Mouse (Mus musculus): ENCODE data around the gene Fcrla.

The Fcrla gene

DNA sequence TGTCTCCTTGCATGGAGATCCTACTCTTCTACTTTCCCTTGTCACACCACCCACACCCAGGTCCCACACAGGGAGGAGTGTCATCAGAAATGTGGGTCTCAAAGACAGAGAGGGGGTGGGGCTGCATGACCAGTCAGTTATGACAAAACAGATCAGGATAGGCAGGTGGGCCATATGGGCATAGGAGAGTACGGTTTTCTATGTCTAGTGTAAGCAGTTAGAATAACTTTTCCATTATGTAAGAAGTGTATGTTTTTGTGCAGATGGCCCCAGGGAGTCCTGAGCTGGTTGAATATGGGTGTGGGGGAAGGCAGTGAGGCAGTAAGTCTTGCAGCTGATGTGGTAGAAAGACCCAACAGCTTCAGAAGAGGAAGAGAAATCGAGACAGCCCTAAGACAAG lies 1.1 kb upstream of the Fcrla start:
- no peak for DNase-seq (ENCODE audit: low read depth)

DNA sequence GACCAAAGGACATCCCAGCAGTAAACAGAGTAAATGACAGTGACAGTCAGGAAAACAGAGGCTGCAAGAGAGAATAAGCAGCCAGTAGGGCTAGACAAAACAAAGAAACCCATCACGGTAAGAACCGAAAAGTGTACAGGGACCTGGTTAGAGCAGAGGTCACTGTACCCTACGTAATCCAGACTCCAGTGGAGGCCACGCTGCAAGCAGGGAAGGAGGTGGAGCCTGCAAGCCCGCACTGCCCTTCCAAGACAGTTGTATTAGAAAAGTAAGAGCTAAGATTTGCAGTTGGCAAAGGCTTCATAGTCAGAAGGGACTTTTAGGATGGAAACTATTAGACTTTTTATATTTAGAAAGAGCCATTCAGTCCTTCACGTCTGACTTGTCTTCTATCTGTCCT lies 442 bp downstream of the Fcrla start:
- DNase-seq (ENCODE audit: low read depth): no peak

DNA sequence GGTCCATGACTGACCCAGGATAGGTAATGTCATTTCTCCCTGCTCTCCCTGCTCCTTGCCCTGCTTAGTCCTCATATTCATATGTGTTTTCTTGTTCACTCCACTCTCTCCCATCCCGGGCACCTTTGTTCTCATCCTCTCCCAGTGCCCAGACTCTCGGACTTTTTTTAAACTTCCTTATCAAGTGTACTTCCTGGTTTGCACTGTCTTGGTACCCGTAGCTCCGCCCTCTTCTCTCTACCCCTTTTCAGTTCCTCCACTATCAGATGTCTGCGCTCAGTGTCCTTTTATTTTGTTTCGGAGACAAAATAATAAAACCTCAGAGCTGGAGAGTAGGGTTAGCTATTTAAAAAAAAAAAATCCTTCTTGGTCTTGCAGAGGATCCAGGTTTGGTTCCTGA lies 2.9 kb downstream of the Fcrla start:
- DNase-seq (ENCODE audit: low read depth): peak; percentile 53

- no peak for DNase-seq (ENCODE audit: low read depth)
These were observed 8.1 kb downstream of the Fcrla start for GRCm38 (mm10) chr1:170919308-170919707.

DNA sequence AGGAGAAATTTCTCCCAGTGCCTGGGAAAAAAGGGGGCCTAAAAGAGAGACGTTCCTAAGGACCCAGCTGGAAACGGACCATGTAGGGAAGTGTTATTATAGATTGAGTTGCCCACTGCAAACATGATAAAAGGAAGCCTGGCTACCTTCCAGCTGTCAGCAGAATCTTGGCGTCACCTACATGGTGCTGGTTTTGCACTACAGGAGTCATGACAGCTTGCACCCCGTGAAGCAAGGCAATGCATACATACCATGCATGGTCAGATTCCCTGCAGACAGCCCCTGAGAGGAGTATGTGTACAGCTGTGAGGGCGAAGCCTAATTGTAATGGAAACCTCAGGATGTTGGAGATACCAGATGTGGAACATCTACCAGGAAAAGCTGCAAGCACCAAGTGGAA lies 11.7 kb downstream of the Fcrla start:
- DNase-seq (ENCODE audit: low read depth): no peak

DNA sequence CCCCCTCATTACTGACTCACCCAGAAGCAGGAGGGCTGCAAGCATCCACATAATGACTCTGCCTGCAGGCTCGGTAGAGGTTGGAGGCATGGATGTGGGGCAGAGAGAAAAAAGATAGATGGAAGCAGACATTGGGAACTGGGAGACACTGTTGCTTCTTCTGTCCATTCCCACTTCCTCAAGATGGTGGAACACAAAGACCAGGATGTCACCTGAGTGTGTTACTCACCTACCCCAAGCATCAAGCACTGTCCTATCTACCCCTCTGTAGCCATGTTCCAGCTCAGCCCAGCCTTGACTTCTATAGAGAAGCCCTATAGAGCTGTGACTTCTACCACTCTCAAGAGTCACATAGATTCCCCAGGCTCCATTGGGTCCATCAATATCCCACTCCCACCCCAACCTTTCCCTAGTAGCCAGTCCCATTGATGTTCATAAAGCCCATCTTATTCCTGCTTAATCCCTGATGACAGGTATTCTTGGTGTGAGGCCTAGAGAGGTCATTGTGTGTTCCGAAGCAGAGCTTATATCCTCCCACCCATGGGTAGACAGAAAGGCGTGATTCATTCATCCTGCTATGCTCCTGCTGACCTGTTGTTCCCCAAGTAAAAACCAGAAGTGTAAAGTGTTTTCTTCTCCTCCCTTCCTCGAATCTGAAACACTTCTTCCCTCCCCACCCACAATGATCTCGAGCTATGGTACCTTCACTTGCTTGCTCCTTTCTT lies 14.3 kb downstream of the Fcrla start, which contains the start of gene Fcrlb:
TSS of gene Fcrlb (minus strand) at position 51 of the 725 bp plus-strand sequence.
- DNase-seq (ENCODE audit: low read depth): no peak

GRCm38 (mm10) chr1:170911907-170912660 lies 15.3 kb downstream of the Fcrla start:
- no peak for DNase-seq (ENCODE audit: low read depth)

- DNase-seq (ENCODE audit: low read depth): no peak
These were observed 19.0 kb downstream of the Fcrla start for GRCm38 (mm10) chr1:170908341-170908740.

DNA sequence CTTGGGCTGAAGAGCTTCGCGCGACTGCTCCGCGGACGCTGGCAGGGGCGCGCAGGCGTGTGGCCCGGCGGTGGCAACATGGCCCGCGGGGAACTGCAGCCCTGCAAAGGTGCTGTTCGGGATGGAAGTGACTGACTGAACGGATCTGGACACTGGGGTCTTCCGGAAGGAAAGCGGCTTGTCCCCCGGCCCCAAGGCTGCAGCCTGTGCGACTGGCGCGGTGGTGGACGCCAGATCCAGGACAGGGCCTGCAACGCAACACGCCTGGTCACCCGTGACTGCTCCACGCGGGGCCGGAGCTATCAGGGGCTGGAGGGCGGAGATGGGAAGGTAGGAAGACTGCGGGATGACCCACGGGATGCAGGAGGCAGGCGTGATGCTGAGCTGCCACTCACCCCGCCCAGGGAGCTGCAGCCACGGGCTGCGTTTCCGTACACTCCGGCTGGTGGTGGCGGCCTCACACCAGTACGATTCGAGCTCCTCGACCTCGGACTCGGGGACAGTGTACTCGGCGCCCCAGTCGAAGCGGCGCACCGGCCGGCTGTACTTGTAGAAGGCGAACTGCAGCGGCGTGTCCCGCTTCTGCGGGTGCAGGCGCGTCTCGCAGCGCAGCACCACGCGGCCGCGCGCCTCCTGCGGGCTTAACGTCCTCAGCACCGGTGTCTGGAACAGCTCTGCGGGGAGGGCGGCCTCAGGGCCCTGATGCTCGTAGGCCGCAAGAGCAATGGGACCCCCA lies 19.8 kb downstream of the Fcrla start:
- no peak for DNase-seq (ENCODE audit: low read depth)

DNA sequence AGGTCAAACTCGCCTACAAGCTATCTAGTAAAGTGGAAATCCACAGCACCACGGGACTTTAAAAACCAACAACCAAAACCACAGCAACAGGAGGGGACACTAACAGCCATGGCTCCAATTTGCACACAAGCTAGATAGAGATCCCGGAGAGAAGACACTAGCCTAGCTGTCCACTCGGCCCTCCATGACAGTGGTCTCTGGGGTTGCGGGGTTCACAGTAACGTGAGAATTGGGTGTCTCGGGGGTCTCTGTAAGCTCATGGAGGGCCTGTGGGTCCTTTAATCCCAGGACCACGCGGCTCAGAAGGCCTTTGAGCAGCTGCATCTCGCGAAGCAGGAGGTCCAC lies 20.3 kb downstream of the Fcrla start:
- DNase-seq (ENCODE audit: low read depth): no peak

- DNase-seq (ENCODE audit: low read depth): no peak
These were observed 23.9 kb downstream of the Fcrla start for GRCm38 (mm10) chr1:170903485-170903884.

- peak; percentile 90 for DNase-seq (ENCODE audit: low read depth)
These were observed 25.7 kb downstream of the Fcrla start for GRCm38 (mm10) chr1:170901536-170902238.

GRCm38 (mm10) chr1:170900799-170901467 lies 26.4 kb downstream of the Fcrla start:
- peak; percentile 77 for DNase-seq (ENCODE audit: low read depth)

GRCm38 (mm10) chr1:170898413-170899075 lies 28.8 kb downstream of the Fcrla start:
- DNase-seq (ENCODE audit: low read depth): no peak

DNA sequence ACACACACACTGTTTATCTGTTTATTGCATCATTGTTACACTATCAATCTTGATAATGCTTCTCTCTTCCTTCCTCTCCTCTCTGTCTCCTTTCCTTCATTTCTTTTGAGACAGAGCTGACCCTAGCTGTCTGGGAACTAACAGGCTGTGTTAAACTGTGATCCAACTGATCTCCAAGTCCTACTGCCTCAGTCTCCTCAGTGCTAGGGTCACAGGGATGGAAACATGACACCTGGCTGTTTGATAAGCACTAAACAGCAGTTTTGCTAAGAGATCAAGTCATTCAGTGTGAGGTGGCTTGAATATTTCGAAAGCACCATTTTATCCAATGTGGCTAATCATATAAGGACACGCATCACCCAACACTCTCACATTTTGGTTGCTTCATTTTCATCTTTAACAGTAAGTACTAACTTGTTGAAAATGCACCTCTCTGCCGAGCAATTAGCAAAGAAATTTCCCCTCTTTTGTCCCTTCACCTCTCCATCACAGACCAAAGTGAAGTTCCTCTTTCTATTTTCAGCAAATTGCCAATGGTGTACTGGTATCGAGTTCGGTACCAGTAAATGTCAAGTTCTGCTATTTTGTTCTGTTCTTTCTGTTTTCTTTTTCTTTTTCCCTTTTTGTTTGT lies 30.6 kb downstream of the Fcrla start:
- no peak for DNase-seq (ENCODE audit: low read depth)

GRCm38 (mm10) chr1:170894603-170895602 lies 32.5 kb downstream of the Fcrla start:
- peak; percentile 64 for DNase-seq (ENCODE audit: low read depth)

DNA sequence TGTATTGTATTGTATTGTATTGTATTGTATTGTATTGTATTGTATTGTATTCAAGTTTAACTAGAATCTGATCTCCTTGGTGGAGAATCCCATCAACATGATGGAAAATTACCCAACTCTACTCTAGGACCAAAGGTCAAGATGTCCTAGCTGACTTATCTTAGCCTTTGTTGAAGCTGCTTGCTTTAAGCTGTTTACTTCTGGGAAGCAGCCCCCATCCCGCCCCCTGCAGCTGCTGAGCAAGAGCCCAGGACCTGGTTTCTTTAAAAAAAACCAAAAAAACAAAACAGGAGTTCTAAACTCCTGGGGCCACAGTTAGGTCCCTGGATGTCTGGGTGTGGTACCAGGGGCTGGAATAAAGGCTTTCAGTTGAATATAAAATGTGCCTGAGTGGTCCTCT lies 35.1 kb downstream of the Fcrla start:
- no peak for DNase-seq (ENCODE audit: low read depth)

DNA sequence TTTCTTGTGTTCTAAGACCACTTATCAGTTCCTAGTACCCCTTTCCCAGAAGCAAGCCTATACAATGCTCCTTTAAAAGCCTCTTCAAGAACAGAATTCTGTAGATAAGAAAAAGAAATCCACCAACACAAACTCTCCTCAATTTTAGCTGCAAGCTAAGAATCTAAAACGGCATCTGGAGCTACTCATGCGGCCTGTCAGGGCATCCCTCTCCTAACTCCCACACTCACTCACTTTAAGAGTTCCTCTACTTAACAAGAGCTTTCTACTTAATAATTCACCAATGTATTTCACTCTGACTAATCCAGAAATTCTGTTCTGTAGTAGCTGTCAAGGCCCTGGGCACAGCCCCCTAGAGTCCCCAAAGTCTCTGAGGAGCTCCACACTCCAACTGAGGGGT lies 35.7 kb downstream of the Fcrla start:
- DNase-seq (ENCODE audit: low read depth): no peak

- DNase-seq (ENCODE audit: low read depth): no peak
These were observed 38.1 kb downstream of the Fcrla start for GRCm38 (mm10) chr1:170889310-170889709.

All from c-Kit-positive CD71-positive TER-119-negative erythroid progenitor cells, embryonic 14.5 days (primary cell).